Mouse (Mus musculus) erythroblast, embryonic 14.5 days (primary cell): ENCODE data around the gene Stat6.

Experiments used
- GATA1 ChIP-seq: IDR thresholded peaks from 2 replicates; pipeline ENCODE4 v1.6.1; 2012; ENCODE audit warnings: low read length, inconsistent platforms, mixed read lengths
- TAL1 ChIP-seq: IDR thresholded peaks from 3 replicates; pipeline ENCODE4 v1.6.1; 2012; ENCODE audit warnings: low read length, inconsistent platforms, mixed read lengths

- no peak for TF ChIP-seq TAL1
- TF ChIP-seq GATA1: no peak
Measured at GRCm38 (mm10) chr10:127661915-127662663, 19.3 kb downstream of the Stat6 start.
